Mouse (Mus musculus) macrophage (primary cell): Measurements from ENCODE around the gene Pkdcc. TPM values are rescaled to one million over a fixed set of nuclear protein-coding genes. Genes with fewer than 3 reads are reported as not detected.

Source experiments
- H3K27ac ChIP-seq: fragments of 350-480 bp; formaldehyde crosslinking; 2 replicates; pipeline ENCODE4 v1.9.0; 2021
- H3K36me3 ChIP-seq: fragments of 350-480 bp; formaldehyde crosslinking; 2 replicates; pipeline ENCODE4 v1.9.0; 2021; ENCODE audit errors: inconsistent target
- H3K4me3 ChIP-seq: fragments of 350-480 bp; formaldehyde crosslinking; 2 replicates; pipeline ENCODE4 v1.9.0; 2021; ENCODE audit errors: inconsistent target
- H3K79me2 ChIP-seq: fragments of 350-480 bp; formaldehyde crosslinking; 2 replicates; pipeline ENCODE4 v1.9.0; 2021; ENCODE audit errors: inconsistent target
- WGBS: methylation state at CpG from one replicate; pipeline ENCODE4 v1.1.7; 2026; ENCODE audit warnings: inconsistent platforms; ENCODE audit not compliant: missing documents; 5-methylcytosine and 5-hydroxymethylcytosine counted together
- polyA plus RNA-seq: library from polyadenylated mRNA; stranded (reverse); fragments of 250-400 nt; gene quantifications from 3 replicates; pipeline ENCODE4 v1.2.4, GENCODE M21; 2018; ENCODE audit warnings: inconsistent platforms
- total RNA-seq, 78 experiments: library from RNA; depleted of rRNA; stranded (reverse); fragments of 250-400 nt; gene quantifications; 1 replicate in 9 of 78; 2 replicates in 24 of 78; 3 replicates in 43 of 78; 4 replicates in 2 of 78; pipeline ENCODE4 v1.2.4; 2018; ENCODE audit warnings: inconsistent platforms in 56 of 78

Pkdcc gene
- 10 to 100 TPM in 10 of 26 experiments, 1 to 10 TPM in 16; 1.9 to 21.1 (median 6.4) TPM for total RNA-seq (2018; cell fraction: chromatin; rRNA removed)
- 1 to 10 TPM; 1.2 to 9.1 (median 3.8) TPM for total RNA-seq (2018; cell fraction: cytosol; rRNA removed)
- 10 to 100 TPM in 9 of 26 experiments, 1 to 10 TPM in 17; 2.1 to 17.7 (median 7.1) TPM for total RNA-seq (2018; cell fraction: nucleus; rRNA removed)
- 4.2 to 8.3 TPM (median 4.4 TPM) in 3 replicates for polyA plus RNA-seq

GRCm38 (mm10) chr17:83214674-83215528 is at the start of gene Pkdcc:
Pkdcc (plus strand) TSS chr17:83215292.
- H3K27ac ChIP-seq, result peak within 1 kb of the TSS; percentile 21
- WGBS, result 2% methylated on average over 64 of the region's 105 CpGs
- no peaks in the 10 kb centered on the region for H3K79me2 ChIP-seq
- peak within 1 kb of the TSS; percentile 35 for H3K4me3 ChIP-seq
- H3K36me3 ChIP-seq, result no peaks in the 10 kb centered on the region

- Histone ChIP-seq H3K36me3 (no peaks in the 10 kb centered on the region), H3K27ac (no peak overlapping the region), H3K4me3 (no peak overlapping the region), H3K79me2 (no peaks in the 10 kb centered on the region)
- 92% methylated on average over 5 of the region's 5 CpGs for WGBS
These were observed 48.9 kb upstream of the Pkdcc start for GRCm38 (mm10) chr17:83166195-83166594.

GRCm38 (mm10) chr17:83176146-83176545 is 38.9 kb upstream of the Pkdcc start:
- Histone ChIP-seq H3K36me3 (no peaks in the 10 kb centered on the region), H3K79me2 (no peaks in the 10 kb centered on the region), H3K27ac (no peak overlapping the region), H3K4me3 (no peak overlapping the region)
- WGBS, result 85% methylated on average over 4 of the region's 4 CpGs

GRCm38 (mm10) chr17:83178483-83179150 is 36.5 kb upstream of the Pkdcc start:
- Histone ChIP-seq H3K36me3 (no peaks in the 10 kb centered on the region), H3K79me2 (no peaks in the 10 kb centered on the region), H3K27ac (no peak overlapping the region), H3K4me3 (no peak overlapping the region)
- WGBS, result 39% methylated on average over 9 of the region's 9 CpGs

- no peaks in the 10 kb centered on the region for H3K36me3 ChIP-seq
- H3K79me2 ChIP-seq, result no peaks in the 10 kb centered on the region
- H3K27ac ChIP-seq, result no peak overlapping the region
- no peak overlapping the region for H3K4me3 ChIP-seq
- WGBS, result 44% methylated on average over 6 of the region's 6 CpGs
These were observed 36.0 kb upstream of the Pkdcc start for GRCm38 (mm10) chr17:83179151-83179531.

GRCm38 (mm10) chr17:83179569-83179968 is 35.5 kb upstream of the Pkdcc start:
- H3K79me2 ChIP-seq, result no peaks in the 10 kb centered on the region
- no peak overlapping the region for H3K4me3 ChIP-seq
- WGBS, result 93% methylated on average over 4 of the region's 4 CpGs
- H3K27ac ChIP-seq, result no peak overlapping the region
- H3K36me3 ChIP-seq, result no peaks in the 10 kb centered on the region

GRCm38 (mm10) chr17:83181086-83181485 is 34.0 kb upstream of the Pkdcc start:
- no peak overlapping the region for H3K27ac ChIP-seq
- H3K4me3 ChIP-seq, result no peak overlapping the region
- H3K79me2 ChIP-seq, result no peaks in the 10 kb centered on the region
- WGBS, result 90% methylated on average over 7 of the region's 7 CpGs
- H3K36me3 ChIP-seq, result no peaks in the 10 kb centered on the region

GRCm38 (mm10) chr17:83181592-83181991 is 33.5 kb upstream of the Pkdcc start:
- Histone ChIP-seq H3K27ac (no peak overlapping the region), H3K4me3 (no peak overlapping the region), H3K36me3 (no peaks in the 10 kb centered on the region), H3K79me2 (no peaks in the 10 kb centered on the region)
- WGBS, result 81% methylated on average over 7 of the region's 7 CpGs

- Histone ChIP-seq H3K27ac (no peak overlapping the region), H3K36me3 (no peaks in the 10 kb centered on the region), H3K79me2 (no peaks in the 10 kb centered on the region), H3K4me3 (no peak overlapping the region)
- 92% methylated on average over 8 of the region's 8 CpGs for WGBS
These were observed 32.9 kb upstream of the Pkdcc start for GRCm38 (mm10) chr17:83182061-83182664.

- no peak overlapping the region for H3K4me3 ChIP-seq
- 85% methylated on average over 6 of the region's 6 CpGs for whole genome bisulfite sequencing
- H3K79me2 ChIP-seq, result no peaks in the 10 kb centered on the region
- H3K27ac ChIP-seq, result no peak overlapping the region
- no peaks in the 10 kb centered on the region for H3K36me3 ChIP-seq
These were observed 32.3 kb upstream of the Pkdcc start for GRCm38 (mm10) chr17:83182780-83183179.

- H3K36me3 ChIP-seq, result no peaks in the 10 kb centered on the region
- 79% methylated on average over 11 of the region's 11 CpGs for WGBS
- no peak overlapping the region for H3K27ac ChIP-seq
- no peaks in the 10 kb centered on the region for H3K79me2 ChIP-seq
- no peak overlapping the region for H3K4me3 ChIP-seq
These were observed 27.1 kb upstream of the Pkdcc start for GRCm38 (mm10) chr17:83187751-83188565.

- WGBS, result 93% methylated on average over 9 of the region's 9 CpGs
- H3K36me3 ChIP-seq, result no peaks in the 10 kb centered on the region
These were observed 24.3 kb upstream of the Pkdcc start for GRCm38 (mm10) chr17:83190810-83191209.

GRCm38 (mm10) chr17:83194491-83194890 is 20.6 kb upstream of the Pkdcc start:
- no peaks in the 10 kb centered on the region for H3K36me3 ChIP-seq
- WGBS, result 90% methylated on average over 4 of the region's 4 CpGs
- H3K4me3 ChIP-seq, result no peak overlapping the region

More at GRCm38 (mm10) chr17:83190810-83191209, 24.3 kb upstream of the Pkdcc start:
- Histone ChIP-seq H3K27ac (no peak overlapping the region), H3K79me2 (no peaks in the 10 kb centered on the region), H3K4me3 (no peak overlapping the region)

GRCm38 (mm10) chr17:83197361-83197923 is 17.6 kb upstream of the Pkdcc start:
- no peaks in the 10 kb centered on the region for H3K36me3 ChIP-seq
- no peaks in the 10 kb centered on the region for H3K79me2 ChIP-seq
- H3K27ac ChIP-seq, result no peak overlapping the region
- 95% methylated on average over 4 of the region's 4 CpGs for WGBS
- no peak overlapping the region for H3K4me3 ChIP-seq

More at GRCm38 (mm10) chr17:83194491-83194890, 20.6 kb upstream of the Pkdcc start:
- Histone ChIP-seq H3K27ac (no peak overlapping the region), H3K79me2 (no peaks in the 10 kb centered on the region)
